Mouse (Mus musculus) layer of hippocampus, adult 2 months (tissue): ENCODE measurements around the gene Wfdc15a. TPM values are rescaled to one million over a fixed set of nuclear protein-coding genes. Genes with fewer than 3 reads are reported as not detected.
"Not testable (repeated sequence)": the region's sequence is repeated elsewhere in the genome, so short reads cannot be mapped to it uniquely, and the experiment has no call there.

ENCODE experiments used
- DNase-seq, 2 experiments: peaks; one replicate each; pipeline ENCODE4 v3.0.0; 2022; ENCODE audit warnings: low spot score in 2 of 2
- H3K27ac ChIP-seq: fragments of 200-600 bp; 2 replicates; pipeline ENCODE4 v1.8.1; 2022
- H3K4me3 ChIP-seq: fragments of 200-600 bp; 2 replicates; pipeline ENCODE4 v1.8.1; 2022; ENCODE audit warnings: mild to moderate bottlenecking
- CTCF ChIP-seq: fragments of 200-600 bp; conservative IDR thresholded peaks from 2 replicates; pipeline ENCODE4 v1.8.1; 2022; ENCODE audit warnings: antibody characterized with exemption, mild to moderate bottlenecking, moderate library complexity
- long read RNA-seq, 2 experiments: library from polyadenylated mRNA; stranded (forward); transcript quantifications; one replicate each; pipeline ENCODE4 v2.0.0; 2021; ENCODE audit warnings: borderline mapping rate in 2 of 2
- total RNA-seq, 2 experiments: library from RNA; stranded (reverse); gene quantifications; 2 replicates each; pipeline ENCODE4 v1.2.3; 2021

Gene Wfdc15a
- total RNA-seq: not detected
- long read RNA-seq, experiment 1: 0 reads
- long read RNA-seq, experiment 2: 0 reads

GRCm38 (mm10) chr2:164199626-164200327 is at the start of gene Wfdc15a:
Gene Wfdc15a (minus strand): TSS chr2:164200130.
- H3K4me3 ChIP-seq: no peak within 1 kb of the TSS
- no peak within 1 kb of the TSS for H3K27ac ChIP-seq
- no peak for DNase-seq
- TF ChIP-seq CTCF: no peak

- Histone ChIP-seq H3K27ac (no peak within 1 kb of the TSS), H3K4me3 (no peak within 1 kb of the TSS)
- DNase-seq: no peak
- no peak for TF ChIP-seq CTCF
These were observed 38.4 kb upstream of the Wfdc15a start, which contains the start of gene Svs2 for GRCm38 (mm10) chr2:164238366-164238765. Gene Svs2 (minus strand): TSS chr2:164238466.

- no peak for DNase-seq
- H3K4me3 ChIP-seq: no peak overlapping the region
- TF ChIP-seq CTCF: no peak
These were observed 32.7 kb upstream of the Wfdc15a start for GRCm38 (mm10) chr2:164232671-164233070.

GRCm38 (mm10) chr2:164228361-164229070 is 28.6 kb upstream of the Wfdc15a start:
- no peak for DNase-seq
- TF ChIP-seq CTCF: no peak

More at GRCm38 (mm10) chr2:164232671-164233070, 32.7 kb upstream of the Wfdc15a start:
- H3K27ac ChIP-seq: no peak overlapping the region

GRCm38 (mm10) chr2:164221522-164221921 is 21.6 kb upstream of the Wfdc15a start, which contains the start of gene Wfdc15b:
Gene Wfdc15b (minus strand): TSS chr2:164221660.
- no peak for TF ChIP-seq CTCF
- no peak for DNase-seq

More at GRCm38 (mm10) chr2:164228361-164229070, 28.6 kb upstream of the Wfdc15a start:
- Histone ChIP-seq H3K4me3 (no peak overlapping the region), H3K27ac (no peak overlapping the region)

GRCm38 (mm10) chr2:164219295-164219694 is 19.4 kb upstream of the Wfdc15a start:
- DNase-seq: no peak
- Histone ChIP-seq H3K4me3 (no peak overlapping the region), H3K27ac (no peak overlapping the region)
- TF ChIP-seq CTCF: no peak

More at GRCm38 (mm10) chr2:164221522-164221921, 21.6 kb upstream of the Wfdc15a start, which contains the start of gene Wfdc15b:
- H3K4me3 ChIP-seq: no peak within 1 kb of the TSS
- no peak within 1 kb of the TSS for H3K27ac ChIP-seq

GRCm38 (mm10) chr2:164212711-164213110 is 12.8 kb upstream of the Wfdc15a start:
- no peak for TF ChIP-seq CTCF
- no peak for DNase-seq
- no peak overlapping the region for H3K4me3 ChIP-seq
- no peak overlapping the region for H3K27ac ChIP-seq

- DNase-seq: no peak
- TF ChIP-seq CTCF: no peak
- Histone ChIP-seq H3K27ac (no peak overlapping the region), H3K4me3 (no peak overlapping the region)
These were observed 11.0 kb upstream of the Wfdc15a start for GRCm38 (mm10) chr2:164210892-164211291.

- no peak for TF ChIP-seq CTCF
- Histone ChIP-seq H3K27ac (no peak overlapping the region), H3K4me3 (no peak overlapping the region)
- DNase-seq: no peak
These were observed 6.7 kb upstream of the Wfdc15a start for GRCm38 (mm10) chr2:164206676-164207075.

GRCm38 (mm10) chr2:164206011-164206410 is 6.1 kb upstream of the Wfdc15a start:
- H3K27ac ChIP-seq, H3K4me3 ChIP-seq, DNase-seq: not testable (repeated sequence)

GRCm38 (mm10) chr2:164196700-164196990 is 3.3 kb downstream of the Wfdc15a start:
- no peak for TF ChIP-seq CTCF
- H3K27ac ChIP-seq: no peak overlapping the region
- no peak overlapping the region for H3K4me3 ChIP-seq
- DNase-seq: no peak

GRCm38 (mm10) chr2:164195971-164196699 is 3.8 kb downstream of the Wfdc15a start:
- DNase-seq: no peak
- no peak overlapping the region for H3K4me3 ChIP-seq
- no peak overlapping the region for H3K27ac ChIP-seq
- TF ChIP-seq CTCF: no peak

GRCm38 (mm10) chr2:164194959-164195630 is 4.8 kb downstream of the Wfdc15a start:
- Histone ChIP-seq H3K27ac (no peak overlapping the region), H3K4me3 (no peak overlapping the region)
- TF ChIP-seq CTCF: no peak
- DNase-seq: no peak
